Comparison of ENCODE assay signal across 23 mouse cellular contexts in genomic region chr4:125640921-125641663, GRCm38 (mm10).
DNase-seq lines count a peak whose midpoint lies in the region; ATAC-seq and TF ChIP-seq lines count a peak whose summit lies in the region.
"Had no signal": no experiment of that assay in that cellular context is flagged by ENCODE, and none has a peak within 500 bp of the region (broad histone marks: within the 10 kb centered on the region; RNA-seq: fewer than 3 reads in every experiment).

No protein-coding gene starts in this region.

- 49% methylated on average over 15 of the region's 15 CpGs for WGBS in heart, adult 2 months
- WGBS in kidney, embryonic 16.5 days = 61% methylated on average over 15 of the region's 15 CpGs
- whole genome bisulfite sequencing in kidney, adult 2 months = 64% methylated on average over 15 of the region's 15 CpGs
- 27% methylated on average over 15 of the region's 15 CpGs for WGBS in heart, embryonic 14.5 days

- no peak overlapping the region for H3K27ac ChIP-seq in heart, adult 2 months
- H3K27ac ChIP-seq in kidney, embryonic 16.5 days (ENCODE audit: low read length) = no peak overlapping the region
- H3K27ac ChIP-seq in kidney, adult 2 months (ENCODE audit: insufficient read depth, low read depth, low read length) = no peak overlapping the region
- H3K27ac ChIP-seq in heart, embryonic 14.5 days (replicated peaks in 1 of 2; ENCODE audit: control insufficient read depth in 1 of 2, insufficient read depth in 1 of 2, low read depth in 2 of 2, low read length in 2 of 2) = peak overlapping the region; percentile 98 to 99
- H3K27ac ChIP-seq: embryonic facial prominence, embryonic 10.5 days; forebrain, embryonic 15.5 days; hindbrain, embryonic 13.5 days; left cerebral cortex, adult 2 months; liver, embryonic 14.5 days; midbrain, embryonic 15.5 days; neural tube, embryonic 12.5 days; stomach, embryonic 15.5 days had no signal

- H3K4me1 ChIP-seq in heart, adult 2 months (ENCODE audit: control insufficient read depth, insufficient read depth, low read length) = peaks cover 4% of the 10 kb centered on the region; the same call in 1 of the 2 replicates
- H3K4me1 ChIP-seq in kidney, embryonic 16.5 days (ENCODE audit: insufficient read depth, low read length) = peaks cover 28% of the 10 kb centered on the region
- peaks cover 7% of the 10 kb centered on the region; the same call in 1 of the 2 replicates for H3K4me1 ChIP-seq in kidney, adult 2 months (ENCODE audit: control insufficient read depth, insufficient read depth, low read length)
- H3K4me1 ChIP-seq in heart, embryonic 14.5 days (ENCODE audit: control insufficient read depth in 2 of 2, insufficient read depth in 2 of 2, low read length in 2 of 2) = peaks cover 54 to 59% of the 10 kb centered on the region in 2 experiments

- ATAC-seq in kidney, embryonic 16.5 days (ENCODE audit: low FRiP score, low TSS enrichment) = peak; percentile 57
- ATAC-seq in heart, embryonic 14.5 days (ENCODE audit: insufficient number of reproducible peaks, insufficient read depth, low FRiP score, low read depth) = peak; percentile 82
- ATAC-seq: forebrain, embryonic 15.5 days; midbrain, embryonic 15.5 days had no signal

- TF ChIP-seq EP300 in heart, adult 2 months (IDR thresholded peaks at IDR 0.05; ENCODE audit: insufficient read depth, low read depth, low read length) = no peak

- no peaks in the 10 kb centered on the region for H3K27me3 ChIP-seq in heart, adult 2 months (ENCODE audit: control insufficient read depth, insufficient read depth, low read length)
- no peaks in the 10 kb centered on the region for H3K27me3 ChIP-seq in kidney, embryonic 16.5 days (ENCODE audit: insufficient read depth, low read length)
- no peaks in the 10 kb centered on the region for H3K27me3 ChIP-seq in kidney, adult 2 months (replicated peaks; ENCODE audit: control insufficient read depth, insufficient read depth, low read length)
- H3K27me3 ChIP-seq in heart, embryonic 14.5 days (ENCODE audit: control insufficient read depth, insufficient read depth, low read length) = no peaks in the 10 kb centered on the region
- H3K27me3 ChIP-seq: forebrain, embryonic 15.5 days; midbrain, embryonic 15.5 days; neural tube, embryonic 12.5 days; stomach, embryonic 15.5 days had no signal

- TF ChIP-seq CTCF in heart, adult 2 months (IDR thresholded peaks at IDR 0.05) = no peak
- no peak for TF ChIP-seq CTCF in kidney, adult 2 months (conservative IDR thresholded peaks at IDR 0.05; ENCODE audit: insufficient read depth, insufficient read length, low read depth, low read length)

- H3K79me2 ChIP-seq in heart, adult 2 months (replicated peaks; ENCODE audit: control insufficient read depth, insufficient read depth, low read length) = no peaks in the 10 kb centered on the region

- H3K9me3 ChIP-seq in kidney, embryonic 16.5 days (ENCODE audit: low read length) = no peaks in the 10 kb centered on the region
- H3K9me3 ChIP-seq in heart, embryonic 14.5 days (ENCODE audit: control insufficient read depth, low read length) = no peaks in the 10 kb centered on the region
- H3K9me3 ChIP-seq: embryonic facial prominence, embryonic 10.5 days; forebrain, embryonic 15.5 days; hindbrain, embryonic 13.5 days; midbrain, embryonic 15.5 days; neural tube, embryonic 12.5 days; stomach, embryonic 15.5 days had no signal

- intact Hi-C loops in heart, adult 2 months (cut with DNase I) = no loop called here

- peak; percentile 88 for DNase-seq in heart, adult 11 months
- DNase-seq in heart, adult 2 months = no peak
- DNase-seq in kidney, adult 2 months = no peak
- DNase-seq in kidney, postnatal 10 days = peak; percentile 24
- no peak for DNase-seq in spleen, postnatal 14 days (ENCODE audit: low spot score in 2 of 2)
- DNase-seq in embryo, embryonic 10 days (ENCODE audit: low spot score) = no peak
- DNase-seq: adrenal gland, postnatal 25 days; cerebellum, adult 9-10 months; gastrocnemius, postnatal 25 days; layer of hippocampus, adult 9-11 months; lung, postnatal 4 days; right cerebral cortex, postnatal 4 days; thymus, postnatal 36 days had no signal

- H3K9ac ChIP-seq in heart, adult 2 months (ENCODE audit: low read depth, low read length) = no peak overlapping the region
- no peak overlapping the region for H3K9ac ChIP-seq in kidney, embryonic 16.5 days (replicated peaks; ENCODE audit: low read length)
- peak overlapping the region; percentile 54; the same call in 1 of the 2 replicates for H3K9ac ChIP-seq in heart, embryonic 14.5 days (ENCODE audit: low read length)
- H3K9ac ChIP-seq: forebrain, embryonic 15.5 days; hindbrain, embryonic 13.5 days; liver, embryonic 14.5 days; midbrain, embryonic 15.5 days; neural tube, embryonic 12.5 days; stomach, embryonic 15.5 days had no signal

- TF ChIP-seq POLR2A in heart, adult 2 months (IDR thresholded peaks at IDR 0.05; ENCODE audit: insufficient read depth, low read depth, low read length) = no peak
- no peak for TF ChIP-seq POLR2A in kidney, adult 2 months (IDR thresholded peaks at IDR 0.05; ENCODE audit: low read depth, low read length)

- no peak overlapping the region for H3K4me2 ChIP-seq in kidney, embryonic 16.5 days (replicated peaks; ENCODE audit: low read depth, low read length)
- peak overlapping the region; percentile 49 for H3K4me2 ChIP-seq in heart, embryonic 14.5 days (ENCODE audit: low read length)
- H3K4me2 ChIP-seq: forebrain, embryonic 15.5 days; hindbrain, embryonic 13.5 days; midbrain, embryonic 15.5 days; neural tube, embryonic 12.5 days; stomach, embryonic 15.5 days had no signal

- H3K36me3 ChIP-seq in heart, adult 2 months (ENCODE audit: control insufficient read depth, insufficient read depth, low read length) = no peaks in the 10 kb centered on the region
- no peaks in the 10 kb centered on the region for H3K36me3 ChIP-seq in kidney, embryonic 16.5 days (ENCODE audit: insufficient read depth, low read length)
- H3K36me3 ChIP-seq in kidney, adult 2 months (ENCODE audit: control insufficient read depth, insufficient read depth, low read length) = no peaks in the 10 kb centered on the region
- no peaks in the 10 kb centered on the region for H3K36me3 ChIP-seq in heart, embryonic 14.5 days (ENCODE audit: control insufficient read depth, insufficient read depth, low read length)
- H3K36me3 ChIP-seq: embryonic facial prominence, embryonic 10.5 days; forebrain, embryonic 15.5 days; midbrain, embryonic 15.5 days; neural tube, embryonic 12.5 days; stomach, embryonic 15.5 days had no signal

- no peak overlapping the region for H3K4me3 ChIP-seq in heart, adult 2 months
- no peak overlapping the region for H3K4me3 ChIP-seq in kidney, embryonic 16.5 days (ENCODE audit: low read length)
- H3K4me3 ChIP-seq in kidney, adult 2 months (ENCODE audit: insufficient read depth, low read depth, low read length) = no peak overlapping the region
- no peak overlapping the region for H3K4me3 ChIP-seq in heart, embryonic 14.5 days (ENCODE audit: control insufficient read depth in 1 of 2, insufficient read depth in 1 of 2, low read depth in 1 of 2, low read length in 2 of 2)
- H3K4me3 ChIP-seq: embryonic facial prominence, embryonic 10.5 days; forebrain, embryonic 15.5 days; hindbrain, embryonic 13.5 days; left cerebral cortex, adult 2 months; midbrain, embryonic 15.5 days; neural tube, embryonic 12.5 days; stomach, embryonic 15.5 days had no signal

Comparison
In these comparisons a context has a peak if more than half of its experiments do, and no peak if none do; other contexts are left out.
1. DNase-seq: peak in heart, adult 11 months (single experiment) and kidney, postnatal 10 days (single experiment); none in heart, adult 2 months (0 of 2), kidney, adult 2 months (single experiment), spleen, postnatal 14 days (0 of 2) and embryo, embryonic 10 days (single experiment).
2. H3K27ac ChIP-seq: peak in heart, embryonic 14.5 days (2 of 2); none in heart, adult 2 months (single experiment), kidney, embryonic 16.5 days (single experiment) and kidney, adult 2 months (single experiment).